Mouse (Mus musculus) granulocyte monocyte progenitor cell, adult 5-6 weeks (primary cell): ENCODE measurements around the gene Elovl2. TPM values are rescaled to one million over a fixed set of nuclear protein-coding genes. Genes with fewer than 3 reads are reported as not detected.

Experiments used
- ATAC-seq: replicated peaks from 2 replicates; pipeline ENCODE4 v1.8.0; 2016; ENCODE audit warnings: mild to moderate bottlenecking, moderate TSS enrichment, inconsistent platforms; ENCODE audit not compliant: poor library complexity, severe bottlenecking
- total RNA-seq, 2 experiments: library from RNA; stranded (forward) in 1 of 2; stranded (reverse) in 1 of 2; fragments of 200-712, 200-1000 nt in 1 of 2; fragments of >200 nt in 1 of 2; fragmentation: Nextera tagmentation in 1 of 2; gene quantifications; 2 replicates each; pipeline ENCODE4 v1.2.3; 2014 to 2017

The Elovl2 gene
- total RNA-seq, 2 experiments from 2014 or later: not detected

DNA sequence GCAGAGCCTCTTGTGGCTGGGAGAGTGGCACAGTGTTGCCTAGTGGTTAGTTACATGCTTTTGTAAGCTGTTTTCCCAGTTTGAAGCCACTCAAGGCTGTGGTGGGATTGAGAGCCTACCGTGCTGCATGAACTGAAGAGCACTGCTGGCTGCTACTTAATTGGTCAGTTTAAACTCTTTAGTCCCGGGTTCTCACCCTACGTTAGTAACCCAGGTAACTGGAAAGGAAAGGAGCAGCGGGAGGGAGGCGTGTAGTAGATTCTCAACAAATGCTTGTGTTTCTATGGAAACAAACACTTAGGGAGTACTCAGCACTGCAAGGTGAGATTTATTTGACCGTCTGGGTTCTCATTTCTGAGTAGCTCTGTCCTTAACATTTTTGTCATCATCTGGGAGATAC, 32.3 kb downstream of the Elovl2 start:
- ATAC-seq: no peak

DNA sequence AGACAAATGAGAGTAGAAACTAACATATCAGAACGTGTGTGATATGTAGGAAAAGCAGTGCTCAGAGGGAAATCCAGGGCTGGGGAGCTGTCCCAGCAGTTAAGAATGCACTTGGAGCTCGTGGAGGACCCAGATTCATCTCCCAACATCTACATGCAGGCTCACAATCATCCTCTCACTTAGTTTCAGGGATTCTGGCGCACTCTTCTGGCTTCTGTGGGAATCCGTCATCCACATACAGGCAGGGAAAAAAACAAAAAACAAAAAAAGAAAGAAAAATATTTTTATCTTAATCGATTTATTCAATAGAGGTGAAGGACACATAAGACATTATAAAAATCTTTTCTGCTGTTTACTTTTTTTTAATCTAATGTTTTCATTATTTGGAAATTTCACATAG, 61.8 kb downstream of the Elovl2 start:
- ATAC-seq: no peak

DNA sequence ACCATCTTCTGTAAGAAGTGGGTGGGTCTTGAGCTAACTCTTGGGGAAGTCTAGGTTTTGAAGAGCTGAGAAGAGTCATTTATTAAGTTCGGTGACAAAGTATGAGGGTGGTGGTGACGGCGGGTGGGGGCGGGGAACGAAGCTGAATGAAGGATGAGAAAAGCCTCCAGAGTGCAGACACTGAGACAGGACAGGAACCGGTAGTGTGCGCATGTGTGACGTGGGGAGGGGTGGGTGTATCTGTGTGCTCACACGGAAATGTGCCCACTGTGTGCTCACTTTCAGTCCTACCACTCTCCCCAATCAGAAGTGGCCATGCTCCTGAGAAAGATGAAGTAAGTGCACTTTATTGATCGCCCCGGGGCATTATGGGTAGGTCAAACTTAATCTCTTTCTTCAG, 67.1 kb downstream of the Elovl2 start:
- ATAC-seq: no peak

DNA sequence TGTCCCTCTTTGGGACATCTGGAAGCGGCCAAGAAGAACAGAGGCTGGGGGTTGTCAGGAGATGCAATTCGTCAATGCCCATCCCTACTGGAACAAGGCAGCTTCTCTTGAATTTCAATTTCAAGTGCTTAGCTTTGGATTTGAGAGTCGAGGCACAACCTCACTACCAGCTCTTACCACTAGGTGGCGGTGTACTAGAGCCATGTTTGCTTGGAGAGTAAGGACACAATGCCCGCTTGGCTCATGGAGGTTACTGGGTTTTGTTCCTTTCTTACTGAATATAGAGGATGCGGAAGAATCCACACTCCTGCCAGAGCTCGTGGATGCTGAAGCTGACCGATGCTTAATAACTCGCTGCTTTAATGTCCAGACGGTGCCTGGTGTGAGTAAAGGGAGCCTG, 73.9 kb downstream of the Elovl2 start:
- peak; percentile 46; the same call in 1 of the 2 replicates for ATAC-seq

DNA sequence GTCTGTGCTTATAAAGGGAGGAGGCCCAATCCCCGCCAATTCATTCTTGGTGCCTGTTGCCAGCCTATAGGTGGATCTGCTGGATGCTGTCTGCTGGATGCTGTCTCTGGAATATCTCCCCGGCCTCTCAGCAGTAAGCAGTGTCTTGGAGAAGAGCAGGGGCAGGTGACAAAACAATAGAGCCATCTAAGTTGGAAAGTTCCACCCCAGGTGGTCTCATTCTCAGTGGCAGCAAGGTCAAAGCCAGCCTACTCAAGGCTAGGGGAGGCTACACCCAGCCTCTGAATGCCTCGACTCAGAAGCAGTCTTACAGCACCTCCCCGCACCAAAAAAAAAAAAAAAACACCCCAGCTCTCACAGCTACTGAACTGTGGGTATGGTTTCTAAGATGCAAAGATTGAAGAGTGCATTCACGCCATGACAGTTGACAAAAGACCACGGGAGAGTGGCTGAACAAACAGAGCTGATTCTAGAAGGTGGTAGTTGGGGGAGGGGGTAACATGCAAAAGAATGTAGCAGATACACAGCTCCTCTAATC, 74.7 kb downstream of the Elovl2 start:
- no peak for ATAC-seq

DNA sequence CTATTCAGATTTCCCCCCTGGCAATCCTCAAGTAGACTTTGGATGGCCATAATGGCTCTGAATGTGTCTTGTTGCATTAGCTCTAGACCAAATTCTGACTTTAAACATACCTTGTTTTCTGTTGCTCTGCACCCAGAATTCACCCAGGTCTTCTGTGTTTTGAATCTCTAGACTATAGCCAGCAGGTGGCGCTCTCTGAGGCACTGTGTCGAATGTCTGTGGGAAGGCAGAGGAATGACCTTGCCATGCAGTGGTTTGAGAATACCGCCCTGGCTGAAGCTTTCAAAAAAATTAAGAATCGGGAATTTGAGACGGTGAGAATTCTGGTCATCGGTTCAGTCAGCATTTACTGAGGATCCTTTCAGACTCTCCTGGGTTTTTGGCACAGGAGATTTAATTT, 85.3 kb downstream of the Elovl2 start:
- peak; percentile 72 for ATAC-seq

Other genes with a start within 250 kb of the Elovl2 start
- gene Pak1ip1, start 219.4 kb downstream of the Elovl2 start, total RNA-seq (2014; fragmentation: Nextera tagmentation): 48.6 and 63.5 TPM in 2 replicates
- gene Pak1ip1, start 219.4 kb downstream of the Elovl2 start, total RNA-seq (2017): 102 and 104 TPM in 2 replicates
- gene Tmem14c, start 204.1 kb downstream of the Elovl2 start, total RNA-seq (2014; fragmentation: Nextera tagmentation): 199 and 201 TPM in 2 replicates
- 150 and 161 TPM in 2 replicates for gene Tmem14c, start 204.1 kb downstream of the Elovl2 start, total RNA-seq (2017)
- not detected in 2 replicates for gene Mak, start 140.7 kb downstream of the Elovl2 start, total RNA-seq (2014; fragmentation: Nextera tagmentation)
- gene Mak, start 140.7 kb downstream of the Elovl2 start, total RNA-seq (2017): not detected in 2 replicates
- gene Gcm2, start 109.4 kb downstream of the Elovl2 start, total RNA-seq (2014; fragmentation: Nextera tagmentation): not detected in 2 replicates
- gene Gcm2, start 109.4 kb downstream of the Elovl2 start, total RNA-seq (2017): not detected in 2 replicates
- gene Sycp2l, start 106.1 kb downstream of the Elovl2 start, total RNA-seq (2014; fragmentation: Nextera tagmentation): not detected in 2 replicates
- not detected in 2 replicates for gene Sycp2l, start 106.1 kb downstream of the Elovl2 start, total RNA-seq (2017)
- gene Smim13, start 29.4 kb upstream of the Elovl2 start, total RNA-seq (2014; fragmentation: Nextera tagmentation): 13.7 and 14.0 TPM in 2 replicates
- 12.1 and 14.8 TPM in 2 replicates for gene Smim13, start 29.4 kb upstream of the Elovl2 start, total RNA-seq (2017)
- gene Gm17364, start 53.6 kb upstream of the Elovl2 start, total RNA-seq (2014; fragmentation: Nextera tagmentation): not detected in 2 replicates
- not detected in 2 replicates for gene Gm17364, start 53.6 kb upstream of the Elovl2 start, total RNA-seq (2017)